Mouse (Mus musculus) megakaryocyte, adult 5-6 weeks (primary cell): ENCODE data around the gene Bbs9. TPM values are rescaled to one million over a fixed set of nuclear protein-coding genes. Genes with fewer than 3 reads are reported as not detected.

Experiments used
- ATAC-seq: 2 replicates; pipeline ENCODE4 v1.8.0; 2016; ENCODE audit warnings: mild to moderate bottlenecking, inconsistent platforms; ENCODE audit not compliant: poor library complexity, severe bottlenecking
- total RNA-seq, 2 experiments: library from RNA; stranded (forward) in 1 of 2; stranded (reverse) in 1 of 2; fragments of 153-499, 151-499 nt in 1 of 2; fragments of 221-1000, 200-1000 nt in 1 of 2; gene quantifications; 2 replicates each; pipeline versions ENCODE4 v1.2.3 to v1.2.4; 2015 to 2017

Gene Bbs9
- total RNA-seq, 2 experiments from 2014 or later = 7.3 to 8.2 TPM

DNA sequence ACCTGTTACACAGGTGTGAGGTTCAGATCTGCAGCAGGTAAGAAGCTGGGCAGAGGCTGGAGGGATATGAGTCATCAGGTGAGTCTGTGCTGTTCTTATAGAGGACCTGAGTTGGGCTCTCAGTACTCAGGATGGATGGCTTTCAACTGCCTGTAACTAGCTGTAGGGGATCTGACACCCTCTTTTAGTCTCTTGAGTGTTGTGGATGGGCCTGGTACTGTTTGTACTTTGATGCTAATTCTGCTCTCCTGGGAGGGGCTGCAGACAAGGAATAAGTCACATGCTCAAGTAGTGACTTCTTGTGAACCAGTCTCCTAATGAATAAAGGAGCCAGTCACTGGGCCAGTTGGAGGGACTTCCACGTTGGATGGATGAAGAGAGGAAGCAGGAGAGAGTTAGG, 257.1 kb downstream of the Bbs9 start:
- no peak for ATAC-seq

DNA sequence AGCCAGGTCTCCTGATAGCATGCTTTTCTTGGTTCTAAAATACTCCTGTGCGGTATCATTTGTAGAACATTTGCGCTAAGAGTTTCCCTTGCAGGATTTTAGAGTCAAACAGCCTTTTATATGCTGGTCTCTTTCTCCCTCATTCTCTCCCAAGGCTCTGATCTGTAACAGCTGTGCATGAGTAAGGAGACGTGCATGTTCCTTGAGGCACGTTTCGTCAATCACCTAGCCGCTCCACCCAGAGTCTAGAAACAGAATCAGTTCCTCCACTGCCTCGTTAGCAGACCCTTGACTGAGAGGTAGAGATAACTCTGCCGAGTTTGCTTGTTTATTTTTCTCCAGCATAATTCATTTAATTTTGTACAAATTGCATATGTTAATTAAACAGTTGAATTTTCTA, 259.4 kb downstream of the Bbs9 start:
- ATAC-seq = no peak

DNA sequence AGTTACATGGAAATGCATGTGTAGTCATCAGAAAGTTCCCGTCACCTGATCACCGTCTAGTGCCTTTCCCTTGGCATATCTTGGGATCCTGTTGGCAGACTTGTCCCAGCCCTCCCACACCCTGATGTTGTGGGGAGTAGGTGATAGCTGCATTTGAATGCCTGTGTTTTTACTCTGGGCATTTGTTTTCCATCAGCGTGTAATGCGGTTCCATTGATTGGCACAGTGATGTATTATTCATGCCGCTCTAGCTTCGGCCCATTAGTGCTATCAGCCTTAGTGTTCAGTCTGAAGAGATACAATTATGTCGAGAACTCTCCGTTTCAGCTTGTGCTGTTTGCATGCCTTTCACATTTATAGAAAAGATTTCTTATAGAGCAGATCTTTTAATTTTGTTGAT, 259.9 kb downstream of the Bbs9 start:
- no peak for ATAC-seq

DNA sequence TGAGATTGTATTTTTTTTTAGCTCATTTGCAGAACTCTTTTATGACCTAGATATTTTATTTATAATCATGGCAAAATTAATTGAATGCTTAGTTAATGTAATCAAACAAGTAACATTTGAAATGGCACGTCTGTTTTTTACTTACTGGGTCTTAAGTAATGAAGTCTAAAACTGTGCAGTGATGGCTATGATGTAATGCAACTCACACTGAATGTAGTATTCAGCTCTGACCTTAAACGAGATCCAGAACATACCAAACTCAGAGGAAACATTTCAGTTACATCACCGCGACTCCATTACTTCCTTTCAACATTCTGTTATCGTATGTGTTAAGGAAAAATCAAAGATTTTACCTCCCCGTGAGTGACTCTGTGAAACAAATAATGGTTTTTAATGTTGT, 262.4 kb downstream of the Bbs9 start:
- ATAC-seq = no peak

DNA sequence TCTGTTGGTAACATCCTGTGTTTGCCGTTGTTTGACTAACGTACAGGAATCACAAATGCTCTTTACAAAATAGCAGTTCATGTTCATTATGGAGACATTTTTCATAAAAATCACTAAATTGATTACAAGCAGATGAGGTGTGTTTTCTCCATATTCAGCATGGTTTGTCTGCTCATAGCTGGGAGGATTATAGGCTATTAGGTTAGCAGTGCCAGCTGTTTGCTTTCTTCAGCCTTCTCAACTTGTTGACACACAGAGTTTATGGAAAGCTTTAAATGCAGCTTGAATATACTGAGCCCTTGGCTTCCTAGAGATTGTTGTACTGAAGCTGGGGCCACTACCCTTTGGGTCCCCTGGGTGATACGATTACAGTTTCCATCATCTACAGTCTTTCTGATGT, 263.3 kb downstream of the Bbs9 start:
- ATAC-seq = no peak

DNA sequence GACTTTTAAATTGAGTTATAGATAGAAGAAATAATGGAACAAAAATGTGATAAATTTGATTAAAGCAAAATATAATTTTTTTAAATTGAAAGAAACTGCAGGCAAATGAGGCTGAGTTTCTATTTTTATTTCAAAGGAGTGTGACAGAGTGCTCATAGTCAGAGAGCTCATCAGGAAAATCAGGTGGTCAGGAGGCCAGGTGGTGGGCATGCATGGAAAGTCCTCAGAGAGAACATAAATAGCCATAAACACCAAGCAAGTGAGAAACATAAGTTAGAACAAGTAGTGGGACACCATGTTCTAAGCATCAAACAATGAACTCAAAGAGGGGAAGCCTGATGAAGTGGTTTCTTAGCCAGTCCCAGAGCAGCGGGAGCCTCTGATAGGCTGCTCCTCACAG, 266.5 kb downstream of the Bbs9 start:
- no peak for ATAC-seq

DNA sequence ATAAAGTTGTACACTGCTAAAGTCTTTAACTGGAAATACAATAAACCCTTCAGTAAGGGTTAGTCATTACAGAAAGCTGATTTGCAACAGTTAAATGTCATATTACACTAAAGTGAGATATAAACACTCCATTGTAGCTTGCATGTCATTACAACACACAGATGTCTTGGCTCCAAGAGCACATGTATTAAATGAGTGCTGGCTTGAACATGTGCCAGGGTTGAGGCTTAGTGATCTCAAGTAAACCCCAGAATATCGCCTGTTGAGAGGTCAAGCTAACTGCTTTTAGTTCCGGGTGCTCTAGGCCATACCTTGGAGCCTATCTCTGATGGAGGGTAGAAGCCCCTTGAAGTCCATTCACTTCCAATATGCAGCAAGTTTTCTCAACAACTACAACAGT, 273.1 kb downstream of the Bbs9 start:
- no peak for ATAC-seq

DNA sequence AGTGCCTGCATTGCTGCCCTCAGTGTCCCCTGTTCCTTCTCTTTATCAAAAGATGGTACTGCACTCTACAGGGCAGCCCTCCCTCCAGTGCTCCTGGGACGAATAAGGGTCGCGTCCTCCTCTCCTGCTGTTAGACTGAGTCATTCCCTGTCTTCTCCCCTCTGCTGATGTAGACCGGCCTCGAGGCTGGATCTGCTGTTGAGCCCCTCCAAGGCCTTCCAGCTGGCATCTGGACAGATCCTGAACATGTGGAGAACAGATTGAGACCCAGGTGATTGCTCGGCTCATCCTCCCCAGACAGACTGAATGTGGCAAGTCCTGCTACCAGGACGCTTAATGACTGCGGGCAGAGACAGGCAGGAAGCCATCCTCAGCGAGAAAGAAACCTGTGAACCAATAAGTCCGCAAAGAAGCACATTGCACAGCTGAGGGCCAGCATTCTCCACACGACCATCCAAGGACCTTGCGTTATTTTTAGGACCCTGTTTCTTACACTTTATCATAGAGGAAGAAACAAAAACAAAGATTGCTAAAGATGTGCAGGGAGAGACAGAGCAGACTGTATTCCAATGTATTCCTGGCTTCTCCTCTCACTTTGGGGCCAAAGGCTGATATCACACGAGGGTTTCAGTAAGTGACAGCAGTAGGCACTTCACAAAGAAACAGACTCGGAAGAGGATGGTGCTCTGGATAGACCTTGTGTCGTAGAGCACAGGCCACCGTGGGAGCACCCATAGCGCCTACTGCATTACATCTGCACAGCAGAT, 275.4 kb downstream of the Bbs9 start:
- no peak for ATAC-seq

DNA sequence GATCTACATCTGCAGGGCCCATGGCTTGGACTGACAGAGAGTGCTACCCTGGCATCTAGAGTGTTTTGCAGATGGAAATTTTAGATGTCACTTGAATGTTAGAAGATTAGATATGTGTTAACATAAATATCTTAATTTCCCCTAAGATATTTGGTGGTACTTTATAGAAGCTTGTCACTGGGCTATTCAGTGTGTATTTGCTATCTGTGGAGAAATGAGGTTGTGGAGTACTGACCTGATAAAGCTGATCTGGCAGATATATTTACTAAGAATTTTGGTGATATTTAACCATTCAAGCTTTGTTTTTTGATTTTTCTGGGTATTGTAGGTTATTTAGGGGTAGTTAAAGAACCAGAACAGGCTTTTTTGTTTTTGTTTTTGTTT, 276.0 kb downstream of the Bbs9 start:
- ATAC-seq = no peak

DNA sequence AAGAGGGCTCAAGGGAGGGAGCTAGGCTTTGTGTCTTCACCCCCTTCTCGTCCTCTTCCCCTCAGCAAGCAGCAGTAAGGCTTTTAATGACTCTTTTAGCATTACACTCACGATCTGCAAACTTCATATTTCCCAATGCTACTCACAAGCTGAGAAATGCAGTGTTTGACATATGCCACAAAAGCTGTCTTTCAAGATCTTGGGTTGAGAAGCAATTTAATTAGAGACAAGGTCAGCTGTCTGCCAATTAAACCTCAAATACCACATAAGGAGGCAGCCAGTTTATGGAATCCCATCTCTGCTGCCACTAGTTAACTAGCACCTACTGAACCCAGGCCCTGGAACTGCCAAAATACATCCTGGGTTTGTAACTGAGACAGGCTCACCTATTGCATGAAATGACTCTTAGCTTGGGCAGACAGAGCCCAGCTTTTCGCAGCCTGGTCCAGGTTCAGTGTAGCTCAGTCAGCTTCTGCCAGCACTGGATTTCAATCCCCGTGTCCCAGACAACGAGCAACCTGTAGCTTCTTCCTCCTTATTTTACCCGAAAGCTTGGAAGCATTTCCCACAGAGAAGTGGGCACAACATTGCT, 278.7 kb downstream of the Bbs9 start:
- no peak for ATAC-seq

DNA sequence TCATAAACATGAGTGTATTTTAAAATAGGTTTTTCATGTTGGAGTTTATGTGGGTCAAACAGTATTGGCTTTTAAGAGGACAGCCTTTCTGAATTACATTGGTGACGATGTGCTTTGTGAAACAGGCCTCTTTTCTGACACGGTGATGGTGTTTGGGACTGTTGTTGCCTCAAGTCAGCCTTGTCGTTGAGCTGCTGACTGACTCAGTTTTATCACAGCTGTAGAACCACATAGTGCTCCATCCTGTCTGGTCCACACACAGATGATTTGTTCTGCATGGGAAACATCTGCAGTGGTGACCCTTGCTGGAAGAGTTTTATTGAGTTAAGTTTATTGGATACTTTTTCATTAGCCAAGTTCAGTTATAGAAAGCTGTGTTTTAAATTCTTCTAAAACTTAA, 283.0 kb downstream of the Bbs9 start:
- no peak for ATAC-seq

DNA sequence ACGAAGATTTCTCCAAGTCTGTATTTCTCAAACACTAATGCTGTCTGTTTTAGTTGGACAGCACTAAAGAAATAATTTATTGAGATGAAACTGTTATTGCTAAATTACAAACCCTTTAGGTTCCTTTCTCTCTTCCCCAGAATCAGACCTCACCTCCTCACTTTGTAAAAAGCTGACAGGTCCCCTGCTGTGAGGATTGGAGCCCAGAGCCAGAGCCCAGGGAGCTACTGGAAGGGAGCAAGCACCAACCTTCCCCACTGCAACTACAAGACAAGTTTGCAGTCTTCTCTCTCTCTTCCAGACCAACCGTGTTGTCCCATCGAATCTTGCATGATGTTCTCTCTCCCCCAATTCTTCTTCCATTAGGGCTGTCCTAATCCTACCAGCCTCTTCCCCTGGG, 283.7 kb downstream of the Bbs9 start:
- ATAC-seq = no peak

DNA sequence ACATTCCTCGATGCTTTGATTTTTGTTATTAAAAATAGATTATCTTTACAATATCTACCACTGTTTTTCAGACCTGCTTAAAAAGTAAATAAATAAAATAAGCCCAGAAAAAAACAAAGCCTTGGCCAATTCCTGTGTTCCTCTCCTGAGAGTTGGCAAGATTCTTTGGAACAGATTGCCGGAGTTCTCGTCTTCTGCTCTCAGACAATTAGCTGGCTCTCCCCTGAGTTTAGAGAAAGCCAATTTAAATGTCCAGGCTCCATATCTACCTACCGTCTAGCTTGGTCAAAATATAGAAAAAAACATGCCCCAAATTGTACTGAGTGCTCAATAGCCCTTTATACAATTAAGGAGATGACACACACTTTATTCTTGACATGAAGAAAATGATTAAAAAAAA, 284.9 kb downstream of the Bbs9 start:
- ATAC-seq = no peak

DNA sequence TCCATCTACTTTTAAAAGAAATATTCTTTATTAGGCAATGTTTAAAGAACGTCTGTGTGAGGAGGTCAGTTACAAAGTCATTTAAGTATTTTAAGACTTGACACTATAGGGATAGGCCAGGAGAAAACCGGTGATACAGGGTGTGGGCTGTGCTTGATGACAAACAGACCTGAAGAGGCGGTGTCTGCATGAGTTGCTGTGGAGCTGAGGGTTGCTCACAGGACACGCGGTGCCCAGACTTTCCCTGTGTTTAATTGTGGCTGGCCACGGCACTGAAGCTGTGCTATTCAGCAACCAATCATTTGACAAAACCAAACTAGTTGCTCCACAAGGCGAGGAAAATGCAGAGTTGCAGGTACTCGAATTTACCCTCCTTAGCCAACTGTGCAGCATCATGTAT, 286.0 kb downstream of the Bbs9 start:
- no peak for ATAC-seq

DNA sequence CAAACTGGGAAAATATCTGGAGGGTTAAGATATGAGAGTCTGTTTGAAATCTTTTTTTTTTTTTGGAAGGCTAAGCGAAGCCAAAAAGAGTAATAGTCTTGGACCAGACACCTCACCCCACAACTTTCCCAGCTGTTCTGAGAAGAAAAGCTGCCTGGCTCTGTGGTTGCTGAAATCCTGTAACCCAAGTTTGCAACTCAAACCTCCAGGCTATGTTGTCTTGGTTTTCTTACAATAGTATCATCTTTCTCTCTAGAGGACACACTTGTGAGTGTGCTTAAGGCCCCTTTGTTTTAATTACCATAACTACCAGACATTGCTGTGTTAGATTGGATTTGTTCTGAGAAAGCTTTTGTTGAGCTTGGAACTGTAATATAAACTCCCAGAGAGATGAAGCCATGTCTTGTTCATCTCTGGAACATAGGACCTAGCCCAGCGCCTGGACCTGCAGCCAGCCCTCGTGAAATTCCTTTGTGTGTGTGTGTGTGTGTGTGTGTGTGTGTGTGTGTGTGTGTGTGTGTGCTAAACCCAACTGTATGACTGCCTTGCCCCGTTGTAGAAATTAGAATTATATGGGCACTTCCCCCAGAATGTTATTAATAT, 290.2 kb downstream of the Bbs9 start:
- no peak for ATAC-seq

DNA sequence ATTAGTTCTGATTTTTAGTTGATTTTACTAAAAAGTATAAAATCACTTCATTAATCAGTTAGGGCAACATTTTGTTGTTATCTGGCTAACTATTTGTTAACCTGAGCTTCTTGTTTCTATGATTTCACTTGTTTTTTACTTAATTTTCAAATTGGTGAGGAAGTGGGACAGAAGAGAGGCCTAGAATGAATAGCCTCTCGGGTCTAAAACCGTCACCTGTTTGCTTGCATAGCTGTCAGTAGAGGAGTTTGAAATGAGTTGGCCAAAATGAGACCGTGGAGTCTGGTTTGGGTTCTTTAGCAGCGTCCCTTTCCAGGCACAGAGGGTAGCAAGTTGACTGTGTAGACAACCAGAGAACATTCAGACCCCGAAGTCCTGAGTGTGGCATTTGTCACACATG, 291.6 kb downstream of the Bbs9 start:
- no peak for ATAC-seq

DNA sequence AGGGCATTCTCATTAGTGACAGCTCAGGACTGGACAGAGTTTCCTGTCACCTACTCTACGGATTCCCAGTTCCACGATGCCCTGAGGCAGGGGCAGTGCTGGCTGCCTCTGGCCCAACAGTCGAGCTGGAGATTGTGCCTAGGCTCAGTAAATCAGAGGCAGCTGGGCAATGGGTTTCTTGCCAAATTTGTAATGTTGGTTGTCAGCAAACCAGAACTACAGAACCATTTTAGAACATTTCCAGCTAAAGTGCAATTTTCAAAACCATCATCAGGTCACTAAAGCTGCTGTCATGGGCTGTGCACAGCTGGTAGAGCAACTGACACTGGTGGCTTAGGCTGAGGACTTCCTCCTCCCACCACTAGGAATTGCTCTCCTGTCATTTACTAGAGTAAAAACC, 292.3 kb downstream of the Bbs9 start:
- no peak for ATAC-seq

DNA sequence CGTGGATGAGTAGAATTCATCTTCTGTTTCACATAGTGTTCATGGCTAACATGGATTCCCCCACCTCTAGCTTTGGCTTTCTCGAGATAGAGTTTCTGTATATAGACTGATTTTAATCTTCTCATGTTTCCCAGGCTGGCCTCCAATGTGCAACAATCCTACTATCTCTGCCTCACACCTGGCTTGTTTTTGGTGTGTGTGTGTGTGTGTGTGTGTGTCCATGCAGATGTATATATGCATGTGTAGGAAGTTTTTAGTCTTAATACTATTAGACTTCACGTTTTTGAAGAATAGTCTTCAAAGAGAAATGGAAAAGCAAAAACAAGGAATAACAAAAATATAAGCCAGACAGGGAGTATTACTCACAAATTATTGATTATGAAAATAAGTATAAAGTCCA, 296.3 kb downstream of the Bbs9 start:
- no peak for ATAC-seq

DNA sequence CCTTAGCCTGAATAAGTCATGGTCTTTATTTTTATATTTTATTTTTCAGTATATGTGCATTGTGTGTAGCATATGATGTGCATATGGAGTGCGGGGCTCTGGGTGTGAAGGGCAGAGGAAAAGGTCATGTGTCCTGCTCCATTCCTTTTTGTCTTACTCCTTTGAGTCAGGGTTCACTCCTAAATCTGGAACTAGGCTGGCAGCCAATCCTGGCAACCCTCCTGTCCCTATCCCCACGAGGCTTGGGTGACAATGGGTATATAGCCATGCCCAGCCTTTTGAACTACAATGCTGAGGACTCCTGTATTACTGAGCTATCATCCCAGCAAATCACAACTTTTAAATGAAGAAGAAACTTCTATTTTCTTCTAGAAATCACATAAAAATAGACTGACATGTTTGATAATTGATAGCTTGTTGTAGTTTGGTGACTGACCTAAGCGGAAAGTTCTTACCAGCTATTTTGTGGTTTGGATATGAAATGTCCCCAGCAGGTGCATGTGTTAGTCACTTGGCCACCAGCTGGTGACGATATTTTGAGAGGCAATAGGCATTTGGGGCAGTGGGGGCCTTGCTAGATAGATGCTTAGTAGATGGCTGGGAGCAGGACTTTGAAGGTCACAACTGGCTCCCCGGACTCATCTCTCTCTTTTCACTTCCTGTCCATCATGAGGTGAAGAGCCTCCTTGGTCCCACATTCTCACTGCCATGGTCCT, 300.9 kb downstream of the Bbs9 start:
- no peak for ATAC-seq

DNA sequence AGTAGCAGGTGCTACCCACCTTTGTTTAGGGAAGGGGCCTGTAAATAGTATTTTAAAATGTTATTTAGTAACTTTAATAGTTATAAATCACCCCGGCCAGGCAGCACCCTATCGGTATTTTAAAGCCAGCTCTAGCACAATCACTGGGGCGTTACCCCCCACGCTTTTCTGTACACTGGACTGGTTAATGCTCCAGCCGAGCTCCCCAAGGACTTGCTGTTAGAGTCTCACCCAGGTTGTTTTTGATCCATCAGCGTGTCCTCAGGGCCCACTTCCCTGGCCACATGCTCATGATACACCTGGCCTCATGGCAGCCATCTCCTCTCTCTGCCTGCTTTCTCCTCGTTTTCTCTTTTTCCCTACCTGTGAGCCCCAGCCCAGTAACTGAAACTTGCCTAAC, 301.9 kb downstream of the Bbs9 start:
- no peak for ATAC-seq

DNA sequence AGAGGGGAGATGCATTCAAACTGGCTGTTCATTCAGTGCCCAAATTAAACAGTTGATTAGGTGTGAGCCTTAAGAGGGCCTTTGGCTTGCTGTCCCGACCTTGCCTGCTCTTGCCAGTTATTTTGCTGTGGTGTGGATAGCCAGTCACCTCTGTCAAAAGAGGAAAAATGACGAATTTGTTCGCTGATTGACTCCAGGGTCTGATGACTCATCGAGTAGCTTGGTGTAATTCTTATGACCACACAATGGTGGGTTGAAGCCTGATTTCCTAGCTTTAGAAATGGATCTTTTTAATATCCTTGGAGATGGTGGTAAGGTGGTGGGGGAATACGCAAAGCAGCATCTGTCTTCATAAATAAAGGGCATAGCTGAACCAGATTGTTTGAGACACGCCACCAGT, 304.1 kb downstream of the Bbs9 start:
- no peak for ATAC-seq

DNA sequence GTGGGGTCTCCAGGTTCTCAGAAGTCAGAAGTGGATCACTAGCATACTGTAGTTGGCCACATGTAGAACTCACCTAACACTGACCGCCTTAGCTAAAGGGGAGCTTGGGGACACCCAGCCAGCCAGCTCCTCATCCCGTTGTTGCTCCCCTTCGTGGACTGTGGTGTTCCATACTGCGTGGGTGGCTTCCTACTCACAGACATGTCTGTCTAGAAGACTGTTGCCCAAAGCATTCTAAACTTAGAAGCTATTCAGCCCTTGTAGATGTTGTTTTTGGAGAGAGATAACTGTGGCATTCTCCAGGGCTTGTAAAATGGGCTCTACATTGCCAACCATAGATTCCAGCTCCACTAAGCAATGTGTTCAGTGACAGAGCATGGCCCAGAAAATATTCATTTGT, 310.5 kb downstream of the Bbs9 start:
- ATAC-seq = no peak
